Mouse (Mus musculus) neural tube, embryonic 14.5 days (tissue): ENCODE results near the gene Myh7b. TPM values are rescaled to one million over a fixed set of nuclear protein-coding genes. Genes with fewer than 3 reads are reported as not detected.

Experiments used
- ATAC-seq: fragments of 200-750 bp; cut with Nextera tagmentation; 2 replicates; pipeline ENCODE4 v1.8.0; 2017; ENCODE audit warnings: low read depth, mild to moderate bottlenecking, moderate TSS enrichment, moderate library complexity
- H3K27ac ChIP-seq: fragments of 300-500 bp; sonication (generic); 2 replicates; pipeline ENCODE4 v1.5.1; 2014; ENCODE audit warnings: low read depth, mild to moderate bottlenecking, control low read depth, low read length, moderate library complexity, mixed read lengths
- H3K27me3 ChIP-seq: fragments of 300-500 bp; sonication (generic); 2 replicates; pipeline ENCODE4 v1.6.1; 2014; ENCODE audit warnings: low read length; ENCODE audit not compliant: control insufficient read depth, insufficient read depth
- H3K36me3 ChIP-seq: fragments of 300-500 bp; sonication (generic); 2 replicates; pipeline ENCODE4 v1.6.1; 2014; ENCODE audit warnings: low read length, mixed read lengths; ENCODE audit not compliant: control insufficient read depth, insufficient read depth
- H3K4me1 ChIP-seq: fragments of 300-500 bp; sonication (generic); 2 replicates; pipeline ENCODE4 v1.6.1; 2014; ENCODE audit warnings: low read length; ENCODE audit not compliant: control insufficient read depth, insufficient read depth
- H3K4me2 ChIP-seq: fragments of 300-500 bp; sonication (generic); 2 replicates; pipeline ENCODE4 v1.6.1; 2014; ENCODE audit warnings: mild to moderate bottlenecking, low read depth, low read length, control low read depth
- H3K4me3 ChIP-seq: fragments of 300-500 bp; sonication (generic); 2 replicates; pipeline ENCODE4 v1.5.1; 2014; ENCODE audit warnings: low read depth, low read length, control low read depth, mixed read lengths
- H3K9ac ChIP-seq: fragments of 300-500 bp; sonication (generic); replicated peaks from 2 replicates; pipeline ENCODE4 v1.6.1; 2014; ENCODE audit warnings: low read depth, mild to moderate bottlenecking, control low read depth, low read length, mixed read lengths
- H3K9me3 ChIP-seq: fragments of 300-500 bp; sonication (generic); 2 replicates; pipeline ENCODE4 v1.6.1; 2016; ENCODE audit warnings: low read length; ENCODE audit not compliant: control insufficient read depth
- WGBS: fragments of 180-500 bp; shearing (Covaris S2); extraction: QIAGEN DNeasy Blood & Tissue Kit; methylation state at CpG from one replicate; pipeline ENCODE4 v1.1.7; 2014; 5-methylcytosine and 5-hydroxymethylcytosine counted together
- polyA plus RNA-seq: library from polyadenylated mRNA; unstranded; fragments of >200 nt; fragmentation: Nextera tagmentation; extraction: Ambion mirVana; gene quantifications from 2 replicates; pipeline ENCODE4 v1.2.1, GENCODE M21; 2014

Gene Myh7b
- polyA plus RNA-seq, 1 experiment from 2014 or later, result 0.52 TPM

GRCm38 (mm10) chr2:155580331-155580730, 30.7 kb upstream of the Myh7b start:
- H3K4me3 ChIP-seq, result no peak overlapping the region
- H3K36me3 ChIP-seq, result no peaks in the 10 kb centered on the region; the same call in 1 of the 2 replicates
- no peaks in the 10 kb centered on the region for H3K27me3 ChIP-seq
- H3K4me2 ChIP-seq, result no peak overlapping the region
- 88% methylated on average over 3 of the region's 3 CpGs for WGBS
- H3K9me3 ChIP-seq, result no peaks in the 10 kb centered on the region
- no peak overlapping the region for H3K27ac ChIP-seq
- H3K9ac ChIP-seq, result no peak overlapping the region
- no peaks in the 10 kb centered on the region for H3K4me1 ChIP-seq
- no peak for ATAC-seq

GRCm38 (mm10) chr2:155582384-155582995, 28.5 kb upstream of the Myh7b start:
- Histone ChIP-seq H3K4me1 (no peaks in the 10 kb centered on the region), H3K9ac (no peak overlapping the region), H3K36me3 (no peaks in the 10 kb centered on the region; the same call in 1 of the 2 replicates), H3K9me3 (no peaks in the 10 kb centered on the region), H3K27me3 (no peaks in the 10 kb centered on the region), H3K27ac (no peak overlapping the region), H3K4me3 (no peak overlapping the region), H3K4me2 (no peak overlapping the region)
- 79% methylated on average over 4 of the region's 4 CpGs for WGBS
- no peak for ATAC-seq

GRCm38 (mm10) chr2:155582996-155583395, 28.0 kb upstream of the Myh7b start:
- no peaks in the 10 kb centered on the region for H3K27me3 ChIP-seq
- WGBS, result 85% methylated on average over 5 of the region's 5 CpGs
- H3K27ac ChIP-seq, result no peak overlapping the region
- no peaks in the 10 kb centered on the region; the same call in 1 of the 2 replicates for H3K36me3 ChIP-seq
- no peaks in the 10 kb centered on the region for H3K4me1 ChIP-seq
- ATAC-seq, result no peak
- H3K4me3 ChIP-seq, result no peak overlapping the region
- no peaks in the 10 kb centered on the region for H3K9me3 ChIP-seq
- no peak overlapping the region for H3K4me2 ChIP-seq
- H3K9ac ChIP-seq, result no peak overlapping the region

GRCm38 (mm10) chr2:155583927-155584530, 27.0 kb upstream of the Myh7b start:
- Histone ChIP-seq H3K36me3 (no peaks in the 10 kb centered on the region; the same call in 1 of the 2 replicates), H3K27me3 (no peaks in the 10 kb centered on the region), H3K4me1 (no peaks in the 10 kb centered on the region), H3K27ac (no peak overlapping the region), H3K4me2 (no peak overlapping the region), H3K9ac (no peak overlapping the region), H3K9me3 (no peaks in the 10 kb centered on the region), H3K4me3 (no peak overlapping the region)
- WGBS, result 40% methylated on average over 5 of the region's 5 CpGs
- no peak for ATAC-seq

GRCm38 (mm10) chr2:155585082-155585481, 25.9 kb upstream of the Myh7b start:
- ATAC-seq, result no peak
- H3K36me3 ChIP-seq, result no peaks in the 10 kb centered on the region; the same call in 1 of the 2 replicates
- H3K4me1 ChIP-seq, result no peaks in the 10 kb centered on the region
- no peak overlapping the region for H3K4me3 ChIP-seq
- WGBS, result 86% methylated on average over 9 of the region's 9 CpGs
- H3K9me3 ChIP-seq, result no peaks in the 10 kb centered on the region
- H3K4me2 ChIP-seq, result no peak overlapping the region
- no peaks in the 10 kb centered on the region for H3K27me3 ChIP-seq
- no peak overlapping the region for H3K9ac ChIP-seq
- no peak overlapping the region for H3K27ac ChIP-seq

GRCm38 (mm10) chr2:155585486-155585885, 25.5 kb upstream of the Myh7b start:
- no peaks in the 10 kb centered on the region for H3K4me1 ChIP-seq
- no peak for ATAC-seq
- no peaks in the 10 kb centered on the region for H3K9me3 ChIP-seq
- H3K9ac ChIP-seq, result no peak overlapping the region
- no peaks in the 10 kb centered on the region; the same call in 1 of the 2 replicates for H3K36me3 ChIP-seq
- H3K27ac ChIP-seq, result no peak overlapping the region
- H3K27me3 ChIP-seq, result no peaks in the 10 kb centered on the region
- H3K4me2 ChIP-seq, result no peak overlapping the region
- no peak overlapping the region for H3K4me3 ChIP-seq
- WGBS, result 70% methylated on average over 10 of the region's 10 CpGs

- Histone ChIP-seq H3K4me1 (peaks cover 4% of the 10 kb centered on the region; the same call in 1 of the 2 replicates), H3K27ac (no peak overlapping the region), H3K9ac (no peak overlapping the region), H3K9me3 (no peaks in the 10 kb centered on the region), H3K27me3 (no peaks in the 10 kb centered on the region), H3K4me2 (no peak overlapping the region), H3K4me3 (no peak overlapping the region), H3K36me3 (no peaks in the 10 kb centered on the region)
- 77% methylated on average over 3 of the region's 3 CpGs for WGBS
- ATAC-seq, result no peak
These were observed 22.9 kb upstream of the Myh7b start for GRCm38 (mm10) chr2:155588136-155588535.

GRCm38 (mm10) chr2:155589521-155589920, 21.5 kb upstream of the Myh7b start:
- ATAC-seq, result no peak
- H3K36me3 ChIP-seq, result no peaks in the 10 kb centered on the region
- H3K9me3 ChIP-seq, result no peaks in the 10 kb centered on the region
- H3K4me1 ChIP-seq, result peaks cover 4% of the 10 kb centered on the region; the same call in 1 of the 2 replicates
- H3K27ac ChIP-seq, result no peak overlapping the region
- H3K4me3 ChIP-seq, result no peak overlapping the region
- no peak overlapping the region for H3K9ac ChIP-seq
- H3K27me3 ChIP-seq, result no peaks in the 10 kb centered on the region
- WGBS, result 70% methylated on average over 6 of the region's 6 CpGs
- no peak overlapping the region for H3K4me2 ChIP-seq

- Histone ChIP-seq H3K9me3 (no peaks in the 10 kb centered on the region), H3K4me1 (peaks cover 4% of the 10 kb centered on the region; the same call in 1 of the 2 replicates), H3K9ac (no peak overlapping the region), H3K27ac (no peak overlapping the region), H3K27me3 (no peaks in the 10 kb centered on the region), H3K4me3 (no peak overlapping the region), H3K36me3 (no peaks in the 10 kb centered on the region), H3K4me2 (no peak overlapping the region)
- 96% methylated on average over 2 of the region's 2 CpGs for WGBS
- no peak for ATAC-seq
These were observed 20.1 kb upstream of the Myh7b start for GRCm38 (mm10) chr2:155590876-155591275.
